Mouse (Mus musculus) lung, postnatal 36 days (tissue): ENCODE results near the gene Mrpl9.

Experiments
- DNase-seq: peaks from one replicate; pipeline ENCODE4 v3.0.0; 2022; ENCODE audit warnings: mixed read lengths

Gene Mrpl9

GRCm38 (mm10) chr3:94442951-94443596, at the start of gene Mrpl9:
Gene Mrpl9, plus strand, starts transcription at chr3:94443318.
- DNase-seq = peak; percentile 95

- no peak for DNase-seq
Observed at GRCm38 (mm10) chr3:94396336-94396735, 46.8 kb upstream of the Mrpl9 start.

- DNase-seq = no peak
Observed at GRCm38 (mm10) chr3:94396851-94397250, 46.3 kb upstream of the Mrpl9 start.

- DNase-seq = no peak
Observed at GRCm38 (mm10) chr3:94398217-94398616, 44.9 kb upstream of the Mrpl9 start, which contains the start of gene Lingo4. Gene Lingo4, plus strand, starts transcription at chr3:94398517.

GRCm38 (mm10) chr3:94398943-94399481, 44.1 kb upstream of the Mrpl9 start:
- no peak for DNase-seq

GRCm38 (mm10) chr3:94399663-94400310, 43.3 kb upstream of the Mrpl9 start:
- DNase-seq = no peak

- no peak for DNase-seq
Observed at GRCm38 (mm10) chr3:94402451-94402850, 40.7 kb upstream of the Mrpl9 start.

- DNase-seq = no peak
Observed at GRCm38 (mm10) chr3:94404366-94405054, 38.6 kb upstream of the Mrpl9 start.

GRCm38 (mm10) chr3:94405561-94405960, 37.6 kb upstream of the Mrpl9 start:
- peak; percentile 80 for DNase-seq

GRCm38 (mm10) chr3:94412530-94412929, 30.6 kb upstream of the Mrpl9 start:
- no peak for DNase-seq

GRCm38 (mm10) chr3:94413031-94413679, 30.0 kb upstream of the Mrpl9 start, which contains the start of gene Tdrkh:
Gene Tdrkh, plus strand, starts transcription at chr3:94413273.
- peak; percentile 96 for DNase-seq

- DNase-seq = no peak
Observed at GRCm38 (mm10) chr3:94430980-94431379, 12.1 kb upstream of the Mrpl9 start.

- DNase-seq = no peak
Observed at GRCm38 (mm10) chr3:94434305-94434704, 8.8 kb upstream of the Mrpl9 start.

GRCm38 (mm10) chr3:94436420-94436819, 6.7 kb upstream of the Mrpl9 start:
- DNase-seq = no peak

GRCm38 (mm10) chr3:94441182-94441581, 1.9 kb upstream of the Mrpl9 start:
- DNase-seq = peak; percentile 39

- DNase-seq = no peak
Observed at GRCm38 (mm10) chr3:94443597-94443964, 463 bp downstream of the Mrpl9 start, which contains the start of gene Oaz3. Gene Oaz3, minus strand, starts transcription at chr3:94443915.

- no peak for DNase-seq
Observed at GRCm38 (mm10) chr3:94449377-94449776, 6.3 kb downstream of the Mrpl9 start.

- peak; percentile 93 for DNase-seq
Observed at GRCm38 (mm10) chr3:94456529-94457000, 13.4 kb downstream of the Mrpl9 start.

- no peak for DNase-seq
Observed at GRCm38 (mm10) chr3:94457055-94457454, 13.9 kb downstream of the Mrpl9 start.

- no peak for DNase-seq
Observed at GRCm38 (mm10) chr3:94459834-94460233, 16.7 kb downstream of the Mrpl9 start.

- peak; percentile 84 for DNase-seq
Observed at GRCm38 (mm10) chr3:94463926-94464578, 20.9 kb downstream of the Mrpl9 start.
